Mouse (Mus musculus) midbrain, postnatal 0 days (tissue): ENCODE data around the gene Gm20388. TPM values are rescaled to one million over a fixed set of nuclear protein-coding genes. Genes with fewer than 3 reads are reported as not detected.

ENCODE experiments used
- ATAC-seq: fragments of 200-750 bp; cut with Nextera tagmentation; 2 replicates; pipeline ENCODE4 v1.8.0; 2017; ENCODE audit warnings: moderate number of reproducible peaks, mild to moderate bottlenecking, moderate TSS enrichment, moderate library complexity; ENCODE audit not compliant: low FRiP score
- DNase-seq: peaks from one replicate; pipeline ENCODE4 v3.0.0-alpha.2; 2015; ENCODE audit warnings: low spot score
- H3K27ac ChIP-seq: fragments of 300-500 bp; sonication (generic); 2 replicates; pipeline ENCODE4 v1.5.1; 2014; ENCODE audit warnings: low read depth, mild to moderate bottlenecking, low read length, mixed read lengths
- H3K27me3 ChIP-seq: fragments of 300-500 bp; sonication (generic); 2 replicates; pipeline ENCODE4 v1.6.1; 2014; ENCODE audit warnings: low read length, control low read depth, mixed read lengths; ENCODE audit not compliant: insufficient read depth
- H3K36me3 ChIP-seq: fragments of 300-500 bp; sonication (generic); 2 replicates; pipeline ENCODE4 v1.6.1; 2014; ENCODE audit warnings: low read length, control low read depth, mixed read lengths; ENCODE audit not compliant: insufficient read depth
- H3K4me1 ChIP-seq: fragments of 300-500 bp; sonication (generic); 2 replicates; pipeline ENCODE4 v1.6.1; 2014; ENCODE audit warnings: mild to moderate bottlenecking, control low read depth, antibody characterized with exemption, low read length, mixed read lengths; ENCODE audit not compliant: insufficient read depth
- H3K4me2 ChIP-seq: fragments of 300-500 bp; sonication (generic); 2 replicates; pipeline ENCODE4 v1.6.1; 2014; ENCODE audit warnings: low read depth, mild to moderate bottlenecking, low read length, mixed read lengths; ENCODE audit not compliant: poor library complexity, severe bottlenecking
- H3K4me3 ChIP-seq: fragments of 300-500 bp; sonication (generic); 2 replicates; pipeline ENCODE4 v1.5.1; 2014; ENCODE audit warnings: low read depth, mild to moderate bottlenecking, low read length, moderate library complexity
- H3K9ac ChIP-seq: fragments of 300-500 bp; sonication (generic); replicated peaks from 2 replicates; pipeline ENCODE4 v1.6.1; 2014; ENCODE audit warnings: mild to moderate bottlenecking, low read length, moderate library complexity, mixed read lengths; ENCODE audit not compliant: poor library complexity, severe bottlenecking
- H3K9me3 ChIP-seq: fragments of 300-500 bp; sonication (generic); 2 replicates; pipeline ENCODE4 v1.6.1; 2016; ENCODE audit warnings: low read length, control low read depth
- CTCF ChIP-seq: IDR thresholded peaks from 2 replicates; pipeline ENCODE4 v1.5.1; 2016; ENCODE audit warnings: antibody characterized with exemption, mild to moderate bottlenecking
- WGBS: fragments of 180-500 bp; shearing (Covaris S2); extraction: QIAGEN DNeasy Blood & Tissue Kit; methylation state at CpG from one replicate; pipeline ENCODE4 v1.1.7; 2014; 5-methylcytosine and 5-hydroxymethylcytosine counted together
- polyA plus RNA-seq: library from polyadenylated mRNA; unstranded; fragments of >200 nt; fragmentation: Nextera tagmentation; extraction: Ambion mirVana; gene quantifications from 2 replicates; pipeline ENCODE4 v1.2.1, GENCODE M21; 2015
- total RNA-seq: library from RNA; depleted of rRNA; stranded (reverse); fragments of >200 nt; gene quantifications from 2 replicates; pipeline ENCODE4 v1.2.3, GENCODE M21; 2014

The Gm20388 gene
- total and polyA plus RNA-seq, 2 experiments from 2014 or later = 74.2 TPM; not detected in 1

DNA sequence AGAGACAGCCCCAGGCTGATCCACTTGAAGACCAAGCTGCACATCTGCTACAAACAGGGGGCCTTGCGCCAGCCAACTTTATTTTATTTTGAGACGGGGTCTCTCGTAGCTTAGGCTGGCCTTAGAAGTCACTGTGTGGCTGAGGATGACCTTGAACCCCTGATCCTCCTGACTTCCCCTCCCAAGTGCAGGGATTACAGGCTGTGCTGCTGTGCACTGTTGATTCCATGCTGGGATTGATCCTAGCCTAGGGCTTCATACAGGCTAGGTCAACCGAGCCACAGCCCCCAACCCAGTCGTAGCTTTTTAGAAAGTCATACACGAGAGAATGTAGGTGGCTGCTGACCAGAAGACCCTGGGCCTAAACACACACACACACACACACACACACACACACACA lies 602.5 kb downstream of the Gm20388 start:
- no peak overlapping the region for H3K9ac ChIP-seq
- H3K4me3 ChIP-seq = no peak overlapping the region
- 50% methylated on average over 6 of the region's 6 CpGs for WGBS
- ATAC-seq (no peak), DNase-seq (no peak)
- peaks cover 48% of the 10 kb centered on the region for H3K4me1 ChIP-seq
- H3K27me3 ChIP-seq = no peaks in the 10 kb centered on the region
- no peaks in the 10 kb centered on the region for H3K9me3 ChIP-seq
- H3K27ac ChIP-seq = no peak overlapping the region
- no peaks in the 10 kb centered on the region for H3K36me3 ChIP-seq
- no peak overlapping the region for H3K4me2 ChIP-seq
- no peak for TF ChIP-seq CTCF

DNA sequence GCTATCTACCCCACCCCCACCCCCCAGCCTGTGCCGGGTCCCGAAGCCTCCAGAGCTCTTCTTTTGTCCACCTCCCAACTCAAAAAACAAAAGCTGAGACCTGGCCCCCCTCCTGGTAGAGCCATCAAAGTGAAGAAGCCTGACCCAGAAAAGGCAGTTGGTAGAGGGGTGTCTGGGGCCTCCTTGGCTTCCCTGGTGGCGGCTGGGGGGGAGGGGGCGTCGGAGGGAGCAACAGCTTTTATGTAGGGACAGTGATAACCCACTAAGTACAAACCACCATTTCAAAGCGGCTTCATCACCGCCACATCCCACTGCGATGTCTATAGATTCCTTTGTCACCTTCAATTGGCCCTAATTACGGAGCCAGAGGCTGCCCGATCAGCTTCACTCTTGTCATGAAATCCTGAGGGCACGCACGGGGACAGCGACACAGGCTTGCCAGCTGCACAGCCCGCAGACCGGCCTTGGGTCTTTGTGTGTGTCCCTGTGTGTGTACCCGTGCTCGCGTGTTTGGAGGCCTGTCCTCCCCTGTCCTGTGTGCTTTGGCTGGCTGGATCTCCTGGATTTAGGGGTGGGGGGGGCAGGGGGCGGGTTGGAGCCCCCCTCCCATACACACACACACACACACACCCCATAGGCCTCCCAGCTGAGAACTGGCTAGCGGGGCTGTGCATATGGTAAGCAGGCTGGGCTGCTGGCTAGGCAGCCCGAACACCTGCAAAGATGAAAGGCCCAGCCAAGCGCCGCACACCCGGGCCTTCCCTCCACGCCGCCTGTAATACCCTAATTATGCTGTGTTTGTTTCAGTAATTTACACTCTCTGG lies 603.2 kb downstream of the Gm20388 start:
- DNase-seq = peak; percentile 72
- H3K36me3 ChIP-seq = no peaks in the 10 kb centered on the region
- H3K4me2 ChIP-seq = peak overlapping the region; percentile 33
- peaks cover 48% of the 10 kb centered on the region for H3K4me1 ChIP-seq
- no peaks in the 10 kb centered on the region for H3K27me3 ChIP-seq
- 17% methylated on average over 26 of the region's 26 CpGs for WGBS
- no peaks in the 10 kb centered on the region for H3K9me3 ChIP-seq
- no peak for TF ChIP-seq CTCF
- 0 out of 2 replicates have a peak overlapping the region, but pooled peaks have one; percentile 1 for H3K4me3 ChIP-seq
- peak overlapping the region; percentile 47 for H3K27ac ChIP-seq
- 0 out of 2 replicates have a peak overlapping the region, but pooled peaks have one; percentile 29 for H3K9ac ChIP-seq
- peak; percentile 29; the same call in 1 of the 2 replicates for ATAC-seq

DNA sequence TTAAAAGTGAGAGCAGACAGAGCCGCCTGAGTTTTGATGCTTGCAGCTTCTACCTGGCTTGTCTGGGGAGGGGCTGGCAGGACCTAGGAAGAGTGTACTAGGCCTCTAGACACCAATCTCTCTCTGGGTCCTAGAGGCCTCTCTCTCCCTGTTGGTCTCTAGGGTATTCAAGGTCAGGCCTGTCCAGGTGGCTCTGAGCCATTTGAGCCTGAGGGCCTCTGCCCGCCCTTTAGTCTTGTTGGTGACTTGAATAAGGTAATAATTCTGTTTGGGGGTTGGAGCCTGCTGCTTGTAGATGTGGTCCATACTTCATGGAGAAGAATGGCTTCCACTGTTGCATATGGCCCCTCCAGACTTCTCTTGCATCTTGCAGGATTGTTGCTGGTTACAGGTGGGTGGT lies 604.6 kb downstream of the Gm20388 start:
- DNase-seq (no peak), ATAC-seq (no peak)
- Histone ChIP-seq H3K9ac (no peak overlapping the region), H3K4me1 (peaks cover 38% of the 10 kb centered on the region), H3K9me3 (no peaks in the 10 kb centered on the region), H3K36me3 (no peaks in the 10 kb centered on the region), H3K27me3 (no peaks in the 10 kb centered on the region), H3K4me3 (no peak overlapping the region), H3K4me2 (no peak overlapping the region), H3K27ac (no peak overlapping the region)
- TF ChIP-seq CTCF = no peak
- WGBS = 95% methylated on average over 2 of the region's 2 CpGs

DNA sequence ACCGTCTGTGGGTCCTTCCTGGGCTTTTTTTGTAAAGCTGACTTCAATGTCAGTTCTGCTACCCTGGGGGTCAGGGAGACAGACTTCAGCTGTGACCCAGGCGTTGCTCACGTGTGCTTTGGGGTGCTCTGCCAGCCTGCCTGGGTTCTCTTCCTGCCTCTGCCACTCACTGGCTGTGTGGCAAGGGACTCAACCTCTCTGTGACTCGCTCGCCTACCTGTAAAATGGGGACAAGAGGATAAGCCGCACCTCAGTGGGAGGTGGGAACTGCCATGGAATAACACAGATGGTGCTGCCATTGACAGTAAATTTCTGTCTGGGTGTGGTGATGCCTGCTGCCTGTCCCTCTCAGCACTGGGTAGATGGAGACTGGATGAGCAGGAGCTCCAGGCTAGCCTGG lies 605.0 kb downstream of the Gm20388 start:
- DNase-seq (no peak), ATAC-seq (no peak)
- Histone ChIP-seq H3K4me2 (no peak overlapping the region), H3K9ac (no peak overlapping the region), H3K4me1 (peaks cover 41% of the 10 kb centered on the region), H3K4me3 (no peak overlapping the region), H3K36me3 (no peaks in the 10 kb centered on the region), H3K9me3 (no peaks in the 10 kb centered on the region), H3K27ac (no peak overlapping the region), H3K27me3 (no peaks in the 10 kb centered on the region)
- WGBS = 92% methylated on average over 6 of the region's 6 CpGs
- TF ChIP-seq CTCF = no peak

DNA sequence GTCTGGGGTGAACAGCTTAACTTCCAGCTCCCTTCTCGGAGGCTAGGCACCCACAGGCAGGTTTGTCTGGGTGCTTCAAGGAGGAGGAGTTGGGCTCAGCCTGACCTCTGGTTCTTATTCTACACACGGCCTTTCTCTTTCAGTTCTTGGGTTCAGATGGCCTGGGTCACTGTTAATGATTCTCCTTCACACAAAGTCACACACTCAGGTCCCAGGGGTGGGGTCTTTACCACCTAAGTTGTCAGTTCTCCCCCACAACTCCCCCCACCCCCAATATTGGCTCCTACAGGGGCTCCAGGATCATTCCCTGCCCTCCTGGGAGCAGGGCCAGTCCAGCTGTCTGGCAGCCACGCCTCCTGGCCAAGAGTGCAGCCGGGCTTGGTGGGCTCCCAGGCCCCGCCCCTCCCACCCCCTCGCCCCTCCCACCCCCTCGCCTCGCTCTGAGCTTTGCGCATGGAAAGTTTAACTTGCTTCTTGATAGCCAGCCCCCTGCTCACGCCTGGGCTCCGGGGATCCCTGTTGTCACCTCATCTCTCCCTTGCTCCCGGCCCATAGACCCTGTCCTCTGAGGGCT lies 605.6 kb downstream of the Gm20388 start:
- Histone ChIP-seq H3K36me3 (no peaks in the 10 kb centered on the region), H3K4me3 (no peak overlapping the region), H3K27me3 (no peaks in the 10 kb centered on the region), H3K4me1 (peaks cover 37% of the 10 kb centered on the region), H3K9me3 (no peaks in the 10 kb centered on the region), H3K27ac (no peak overlapping the region), H3K9ac (no peak overlapping the region), H3K4me2 (no peak overlapping the region)
- TF ChIP-seq CTCF = no peak
- no peak for ATAC-seq
- peak; percentile 70 for DNase-seq
- 26% methylated on average over 12 of the region's 12 CpGs for WGBS
